Mouse (Mus musculus) cerebellum, postnatal 4 days (tissue): ENCODE results near the gene Klhl3.

Experiments used
- DNase-seq, 2 experiments: peaks; one replicate each; pipeline ENCODE4 v3.0.0; 2022; ENCODE audit warnings: low spot score in 2 of 2, mixed read lengths in 1 of 2

The Klhl3 gene

GRCm38 (mm10) chr13:57960254-57960653, 153.1 kb downstream of the Klhl3 start:
- DNase-seq = no peak

- DNase-seq = no peak
These were observed 153.6 kb downstream of the Klhl3 start for GRCm38 (mm10) chr13:57959806-57960205.
